Comparison of ENCODE assay signal across 8 mouse cellular contexts in genomic region chr19:18670608-18671007, GRCm38 (mm10). TPM values are rescaled to one million over a fixed set of nuclear protein-coding genes. Genes with fewer than 3 reads are reported as not detected.
DNase-seq lines count a peak whose midpoint lies in the region; ATAC-seq lines count a peak whose summit lies in the region.

TSS of gene Carnmt1 (plus strand) at chr19:18670764.

- WGBS in heart, embryonic 13.5 days = 1% methylated on average over 39 of the region's 58 CpGs
- WGBS in liver, embryonic 12.5 days (ENCODE audit: insufficient replicate concordance) = under 1% methylated on average over 56 of the region's 58 CpGs
- WGBS in stomach, embryonic 15.5 days = 0% methylated on average over 34 of the region's 58 CpGs

- peak within 1 kb of the TSS; percentile 89 for H3K4me2 ChIP-seq in heart, embryonic 13.5 days
- H3K4me2 ChIP-seq in liver, embryonic 12.5 days = peak within 1 kb of the TSS; percentile 82
- peak within 1 kb of the TSS; percentile 69 for H3K4me2 ChIP-seq in stomach, embryonic 15.5 days

- DNase-seq in CD4-positive, CD25-positive, alpha-beta regulatory T cell, adult 2 months (ENCODE audit: low read depth, low spot score) = peak; percentile 99
- peak; percentile 67 for DNase-seq in fat pad, adult 2 months (ENCODE audit: extremely low read depth, low read depth, low spot score)
- peak; percentile 99 for DNase-seq in kidney, postnatal 10 days
- peak; percentile 98 to 99 for DNase-seq in natural killer cell, adult 2 months (ENCODE audit: low spot score in 2 of 2)

- peak within 1 kb of the TSS; percentile 3; the same call in 1 of the 2 replicates for H3K27ac ChIP-seq in brown adipose tissue, adult 24 weeks (replicated peaks; ENCODE audit: low read depth, low read length)
- H3K27ac ChIP-seq in heart, embryonic 13.5 days (replicated peaks) = peak within 1 kb of the TSS; percentile 90
- H3K27ac ChIP-seq in liver, embryonic 12.5 days = peak within 1 kb of the TSS; percentile 93
- peak within 1 kb of the TSS; percentile 91 for H3K27ac ChIP-seq in stomach, embryonic 15.5 days

- peak within 1 kb of the TSS; percentile 87 for H3K4me3 ChIP-seq in brown adipose tissue, adult 24 weeks (ENCODE audit: insufficient read depth, low read depth, low read length)
- H3K4me3 ChIP-seq in heart, embryonic 13.5 days = peak within 1 kb of the TSS; percentile 89
- H3K4me3 ChIP-seq in liver, embryonic 12.5 days = peak within 1 kb of the TSS; percentile 83
- peak within 1 kb of the TSS; percentile 86 for H3K4me3 ChIP-seq in stomach, embryonic 15.5 days (replicated peaks)

- H3K9me3 ChIP-seq in heart, embryonic 13.5 days = no peaks in the 10 kb centered on the region
- no peaks in the 10 kb centered on the region for H3K9me3 ChIP-seq in liver, embryonic 12.5 days (replicated peaks)
- no peaks in the 10 kb centered on the region for H3K9me3 ChIP-seq in stomach, embryonic 15.5 days

- H3K27me3 ChIP-seq in heart, embryonic 13.5 days (replicated peaks) = no peaks in the 10 kb centered on the region
- H3K27me3 ChIP-seq in liver, embryonic 12.5 days (replicated peaks) = no peaks in the 10 kb centered on the region
- no peaks in the 10 kb centered on the region for H3K27me3 ChIP-seq in stomach, embryonic 15.5 days (replicated peaks)

- H3K9ac ChIP-seq in heart, embryonic 13.5 days = peak within 1 kb of the TSS; percentile 94
- peak within 1 kb of the TSS; percentile 91 for H3K9ac ChIP-seq in liver, embryonic 12.5 days
- H3K9ac ChIP-seq in stomach, embryonic 15.5 days = peak within 1 kb of the TSS; percentile 71; the same call in 1 of the 2 replicates

- ATAC-seq in heart, embryonic 13.5 days (ENCODE audit: extremely low read depth, insufficient number of reproducible peaks, low FRiP score, low TSS enrichment) = peak; percentile 94
- peak; percentile 94 for ATAC-seq in liver, embryonic 12.5 days
- ATAC-seq in stomach, embryonic 15.5 days (ENCODE audit: insufficient read depth, low FRiP score, low read depth) = peak; percentile 97

- H3K4me1 ChIP-seq in brown adipose tissue, adult 24 weeks (ENCODE audit: control insufficient read depth, insufficient read depth, insufficient read length, low read length) = peaks cover 5% of the 10 kb centered on the region
- peaks cover 41% of the 10 kb centered on the region for H3K4me1 ChIP-seq in heart, embryonic 13.5 days
- H3K4me1 ChIP-seq in liver, embryonic 12.5 days = peaks cover 39% of the 10 kb centered on the region
- peaks cover 18% of the 10 kb centered on the region; the same call in 1 of the 2 replicates for H3K4me1 ChIP-seq in stomach, embryonic 15.5 days

- no peaks in the 10 kb centered on the region for H3K36me3 ChIP-seq in heart, embryonic 13.5 days
- peaks cover 4% of the 10 kb centered on the region; the same call in 1 of the 2 replicates for H3K36me3 ChIP-seq in liver, embryonic 12.5 days
- H3K36me3 ChIP-seq in stomach, embryonic 15.5 days = no peaks in the 10 kb centered on the region

RNA-seq across cellular contexts. Expression of gene Carnmt1, which starts in this region (rescaled TPM):
- polyA plus RNA-seq in brown adipose tissue, adult 24 weeks (2012; ENCODE audit: insufficient read depth, insufficient read length, missing spikeins) = 23.7 and 24.6 TPM in 2 replicates
- polyA plus RNA-seq in heart, embryonic 13.5 days (2015; fragmentation: Nextera tagmentation; extraction: Ambion mirVana) = 21.0 and 22.2 TPM in 2 replicates
- polyA plus RNA-seq in liver, embryonic 12.5 days (2016; fragmentation: Nextera tagmentation; extraction: Ambion mirVana) = 45.4 and 46.8 TPM in 2 replicates
- polyA plus RNA-seq in stomach, embryonic 15.5 days (2015; fragmentation: Nextera tagmentation; extraction: Ambion mirVana) = 24.0 and 26.9 TPM in 2 replicates

Comparison
In these comparisons a context has a peak if more than half of its experiments do, and no peak if none do; other contexts are left out.
1. Peak in every context shown above with its lines: DNase-seq, ATAC-seq, H3K4me3 ChIP-seq and H3K27ac ChIP-seq.
2. H3K27ac ChIP-seq: peak in every context shown above with its lines; median percentile 93 in liver, embryonic 12.5 days; 91 in stomach, embryonic 15.5 days; 90 in heart, embryonic 13.5 days; 3 in brown adipose tissue, adult 24 weeks.